Mouse (Mus musculus) liver, adult 10 weeks (tissue): ENCODE measurements around the gene 9430097D07Rik. TPM values are rescaled to one million over a fixed set of nuclear protein-coding genes. Genes with fewer than 3 reads are reported as not detected.

ENCODE experiments used
- polyA plus RNA-seq: library from polyadenylated mRNA; stranded (reverse); fragments of 350-450 nt; fragmentation: Illumina TruSeq; extraction: RNeasy Lipid Tissue Mini Kit (QIAGEN cat#74804); gene quantifications from one replicate; pipeline ENCODE4 v1.2.3, GENCODE M21; 2014; ENCODE audit warnings: low read depth, low replicate concordance

Gene 9430097D07Rik
- polyA plus RNA-seq, result not detected

GRCm38 (mm10) chr2:32575586-32576160 is at the start of gene 9430097D07Rik:
TSS of gene 9430097D07Rik (minus strand) at chr2:32575684.

GRCm38 (mm10) chr2:32621517-32621859 is 46.0 kb upstream of the 9430097D07Rik start, which contains the start of gene Ak1:
TSS of gene Ak1 (plus strand) at chr2:32621758.

GRCm38 (mm10) chr2:32599409-32599808 is 23.9 kb upstream of the 9430097D07Rik start, which contains the start of gene St6galnac6:
TSS of gene St6galnac6 (plus strand) at chr2:32599709.

GRCm38 (mm10) chr2:32586871-32587351 is 11.4 kb upstream of the 9430097D07Rik start, which contains the start of gene St6galnac4:
TSS of gene St6galnac4 (plus strand) at chr2:32587095.

DNA sequence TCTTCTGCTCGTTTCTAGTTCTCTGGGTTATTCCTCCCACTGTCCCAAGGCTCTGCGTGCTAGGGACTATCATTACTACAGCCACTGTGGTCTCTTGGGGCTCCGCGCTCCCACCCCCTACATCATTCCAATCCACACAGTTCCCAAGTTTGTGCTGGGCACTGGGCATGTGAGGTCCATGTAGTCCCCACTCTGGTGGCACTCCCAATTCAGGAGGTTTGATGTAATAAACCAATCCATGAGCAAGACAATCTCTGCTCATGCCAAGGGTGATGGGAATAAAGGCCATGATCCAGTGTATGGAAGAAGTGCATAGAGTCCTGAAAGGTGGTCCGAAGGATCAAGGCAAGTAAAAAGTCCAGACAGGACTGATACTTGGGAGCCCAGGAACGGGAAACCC is 987 bp downstream of the 9430097D07Rik start, which contains the start of gene Pip5kl1:
Gene Pip5kl1, plus strand, starts transcription at position 301 of the 400 bp plus-strand sequence.

DNA sequence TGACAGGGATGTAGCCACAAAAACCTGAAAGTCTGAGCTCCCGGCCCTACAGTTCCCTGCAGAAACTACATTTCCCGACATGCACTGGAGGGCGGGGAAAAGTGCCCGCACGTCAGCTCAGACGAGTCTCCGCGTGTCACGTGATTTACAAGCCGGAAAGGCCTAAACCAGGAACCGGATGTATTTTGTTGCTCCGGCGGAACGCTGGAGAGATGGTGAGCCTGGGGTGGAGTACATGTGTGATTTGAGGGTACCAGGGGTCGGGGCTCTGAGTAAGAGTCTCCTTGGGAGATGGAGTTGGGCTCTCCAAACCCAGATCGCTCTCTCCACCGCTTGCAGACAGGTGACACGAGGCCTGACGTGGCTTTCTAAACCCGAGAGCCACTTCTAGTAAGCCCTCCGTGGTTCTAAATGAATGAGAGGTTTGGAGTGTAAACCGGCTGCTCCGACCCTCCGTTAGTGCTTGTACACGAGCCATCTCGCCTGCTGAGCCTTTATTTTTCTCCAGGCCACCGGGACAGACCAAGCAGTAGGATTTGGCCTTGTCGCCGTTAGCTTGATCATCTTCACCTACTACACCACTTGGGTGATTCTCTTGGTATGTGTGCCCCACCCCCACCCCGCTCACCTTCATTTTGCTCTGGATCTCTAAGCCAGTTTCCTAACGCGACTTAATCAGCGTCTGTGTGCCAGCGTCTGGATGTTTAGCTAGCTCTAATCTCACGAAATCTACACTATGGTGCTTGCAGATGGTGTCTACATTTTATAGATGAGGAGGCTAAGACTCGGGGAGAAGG is 4.6 kb downstream of the 9430097D07Rik start, which contains the start of gene Dpm2:
Gene Dpm2, plus strand, starts transcription at position 161 of the 797 bp plus-strand sequence.

GRCm38 (mm10) chr2:32534733-32535471 is 40.6 kb downstream of the 9430097D07Rik start, which contains the start of gene Fam102a:
TSS of gene Fam102a (plus strand) at chr2:32535332.

Other genes starting within 250 kb of the 9430097D07Rik start
- gene Ciz1, start 223.4 kb downstream of the 9430097D07Rik start, polyA plus RNA-seq, result 5.5 TPM
- not detected for gene Dnm1, start 222.3 kb downstream of the 9430097D07Rik start, polyA plus RNA-seq
- 1.6 TPM for gene 1110008P14Rik, start 193.7 kb downstream of the 9430097D07Rik start, polyA plus RNA-seq
- gene Lcn2, start 187.4 kb downstream of the 9430097D07Rik start, polyA plus RNA-seq, result 10.6 TPM
- gene Ptges2, start 179.8 kb downstream of the 9430097D07Rik start, polyA plus RNA-seq, result 2.7 TPM
- gene Naif1, start 125.2 kb downstream of the 9430097D07Rik start, polyA plus RNA-seq, result 0.58 TPM
- gene Slc25a25, start 124.2 kb downstream of the 9430097D07Rik start, polyA plus RNA-seq, result 43.9 TPM
- gene Fam102a, start 40.4 kb downstream of the 9430097D07Rik start, polyA plus RNA-seq, result 3.7 TPM
- gene Dpm2, start 4.8 kb downstream of the 9430097D07Rik start, polyA plus RNA-seq, result 3.4 TPM
- not detected for gene Pip5kl1, start 887 bp downstream of the 9430097D07Rik start, polyA plus RNA-seq
- gene St6galnac4, start 11.4 kb upstream of the 9430097D07Rik start, polyA plus RNA-seq, result 0.13 TPM
- 9.5 TPM for gene St6galnac6, start 24.0 kb upstream of the 9430097D07Rik start, polyA plus RNA-seq
- not detected for gene Ak1, start 46.1 kb upstream of the 9430097D07Rik start, polyA plus RNA-seq
- gene Eng, start 70.9 kb upstream of the 9430097D07Rik start, polyA plus RNA-seq, result 2.6 TPM
- 20.6 TPM for gene Fpgs, start 128.5 kb upstream of the 9430097D07Rik start, polyA plus RNA-seq
- gene Cdk9, start 137.4 kb upstream of the 9430097D07Rik start, polyA plus RNA-seq, result 18.5 TPM
- gene Sh2d3c, start 145.4 kb upstream of the 9430097D07Rik start, polyA plus RNA-seq, result 0.11 TPM
- gene 6330409D20Rik, start 165.3 kb upstream of the 9430097D07Rik start, polyA plus RNA-seq, result not detected
- 2.4 TPM for gene Tor2a, start 181.6 kb upstream of the 9430097D07Rik start, polyA plus RNA-seq
- gene Ttc16, start 199.9 kb upstream of the 9430097D07Rik start, polyA plus RNA-seq, result not detected
- not detected for gene Ptrh1, start 200.1 kb upstream of the 9430097D07Rik start, polyA plus RNA-seq
- not detected for gene Cfap157, start 208.7 kb upstream of the 9430097D07Rik start, polyA plus RNA-seq